ENCODE assay signal across 9 mouse cellular contexts in the genomic region with DNA sequence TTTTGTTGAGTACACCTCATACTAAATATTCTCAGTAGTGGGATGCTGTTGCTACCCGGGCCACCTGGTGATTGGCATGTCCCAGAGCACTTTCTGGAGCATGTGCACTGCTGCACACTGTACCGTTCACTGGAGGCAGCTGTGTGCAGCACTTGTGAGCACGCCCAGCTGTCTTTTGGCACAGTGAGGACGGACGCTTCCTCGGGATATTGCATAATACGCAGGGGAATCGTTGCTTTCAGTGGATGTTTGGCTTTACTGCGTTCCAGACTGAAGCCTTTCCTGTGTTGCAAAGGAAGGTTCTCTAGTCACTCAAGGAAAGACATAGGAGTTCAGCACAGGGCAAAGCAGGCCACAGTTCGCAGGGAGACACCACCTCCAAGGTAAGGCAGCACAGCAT.
A peak's percentile ranks its signal among the peaks of the same experiment; 100 is the strongest.
DNase-seq lines count a peak whose midpoint lies in the region; ATAC-seq and TF ChIP-seq lines count a peak whose summit lies in the region.
"Had no signal": no experiment of that assay in that cellular context is flagged by ENCODE, and none has a peak within 500 bp of the region (broad histone marks: within the 10 kb centered on the region; RNA-seq: fewer than 3 reads in every experiment).

No protein-coding gene starts in this region.

- peak; percentile 64 for DNase-seq in adrenal gland, postnatal 14 days
- DNase-seq in fat pad, adult 2 months (ENCODE audit: extremely low read depth, low read depth, low spot score) = peak; percentile 30
- no peak for DNase-seq in intestine, embryonic 14.5 days (ENCODE audit: low spot score)
- DNase-seq in lung, postnatal 25 days (ENCODE audit: low spot score) = peak; percentile 85
- no peak for DNase-seq in left cerebral cortex, adult 2 months (ENCODE audit: extremely low spot score in 1 of 2, low spot score in 2 of 2)
- DNase-seq in hindbrain, embryonic 14.5 days (ENCODE audit: low spot score) = no peak
- no peak for DNase-seq in hindbrain, postnatal 0 days (ENCODE audit: low spot score)

- no peak for TF ChIP-seq CTCF in left cerebral cortex, adult 2 months (IDR thresholded peaks at IDR 0.05)
- no peak for TF ChIP-seq CTCF in hindbrain, postnatal 0 days (IDR thresholded peaks at IDR 0.05; ENCODE audit: low read depth)

- no peaks in the 10 kb centered on the region for H3K27me3 ChIP-seq in intestine, embryonic 14.5 days (replicated peaks; ENCODE audit: control insufficient read depth, insufficient read depth, low read length)
- no peaks in the 10 kb centered on the region for H3K27me3 ChIP-seq in hindbrain, embryonic 14.5 days (ENCODE audit: control insufficient read depth, insufficient read depth, low read length)
- H3K27me3 ChIP-seq in forebrain, embryonic 12.5 days = no peaks in the 10 kb centered on the region
- H3K27me3 ChIP-seq in hindbrain, postnatal 0 days (ENCODE audit: insufficient read depth, low read length) = no peaks in the 10 kb centered on the region

- intact Hi-C loops in left cerebral cortex, adult 2 months (cut with DNase I) = no loop called here

- WGBS in intestine, embryonic 14.5 days = 47% methylated on average over 10 of the region's 10 CpGs
- WGBS in hindbrain, embryonic 14.5 days = 76% methylated on average over 10 of the region's 10 CpGs
- 88% methylated on average over 10 of the region's 10 CpGs for WGBS in forebrain, embryonic 12.5 days
- 76% methylated on average over 10 of the region's 10 CpGs for whole genome bisulfite sequencing in hindbrain, postnatal 0 days

- H3K9me3 ChIP-seq in intestine, embryonic 14.5 days (ENCODE audit: control insufficient read depth, low read length) = no peaks in the 10 kb centered on the region
- H3K9me3 ChIP-seq in hindbrain, embryonic 14.5 days (ENCODE audit: control insufficient read depth, low read length) = no peaks in the 10 kb centered on the region
- no peaks in the 10 kb centered on the region for H3K9me3 ChIP-seq in forebrain, embryonic 12.5 days
- no peaks in the 10 kb centered on the region for H3K9me3 ChIP-seq in hindbrain, postnatal 0 days (ENCODE audit: low read length)

- no peak overlapping the region for H3K4me3 ChIP-seq in intestine, embryonic 14.5 days (ENCODE audit: low read depth, low read length)
- H3K4me3 ChIP-seq in left cerebral cortex, adult 2 months = no peak overlapping the region
- no peak overlapping the region for H3K4me3 ChIP-seq in hindbrain, embryonic 14.5 days (replicated peaks; ENCODE audit: low read length)
- H3K4me3 ChIP-seq in forebrain, embryonic 12.5 days (replicated peaks) = no peak overlapping the region
- H3K4me3 ChIP-seq in hindbrain, postnatal 0 days (ENCODE audit: low read length) = no peak overlapping the region
- H3K4me3 ChIP-seq: myocyte had no signal

- no peak overlapping the region for H3K4me2 ChIP-seq in intestine, embryonic 14.5 days (ENCODE audit: low read length)
- no peak overlapping the region for H3K4me2 ChIP-seq in hindbrain, embryonic 14.5 days (replicated peaks)
- H3K4me2 ChIP-seq in forebrain, embryonic 12.5 days = no peak overlapping the region
- no peak overlapping the region for H3K4me2 ChIP-seq in hindbrain, postnatal 0 days (ENCODE audit: low read depth, low read length)

- no peak for ATAC-seq in intestine, embryonic 14.5 days (replicated peaks; ENCODE audit: low FRiP score, low TSS enrichment, low read depth)
- ATAC-seq in hindbrain, embryonic 14.5 days (ENCODE audit: low FRiP score) = no peak
- no peak for ATAC-seq in forebrain, embryonic 12.5 days (ENCODE audit: low FRiP score)
- ATAC-seq in hindbrain, postnatal 0 days = no peak

- peaks cover 37% of the 10 kb centered on the region for H3K4me1 ChIP-seq in intestine, embryonic 14.5 days (replicated peaks; ENCODE audit: control insufficient read depth, insufficient read depth, low read length)
- no peaks in the 10 kb centered on the region for H3K4me1 ChIP-seq in hindbrain, embryonic 14.5 days (replicated peaks; ENCODE audit: control insufficient read depth, insufficient read depth, low read length)
- H3K4me1 ChIP-seq in forebrain, embryonic 12.5 days = peaks cover 8% of the 10 kb centered on the region; the same call in 1 of the 2 replicates
- H3K4me1 ChIP-seq in hindbrain, postnatal 0 days (ENCODE audit: insufficient read depth, low read length) = no peaks in the 10 kb centered on the region

- no peak overlapping the region for H3K9ac ChIP-seq in intestine, embryonic 14.5 days (ENCODE audit: low read length)
- H3K9ac ChIP-seq in hindbrain, embryonic 14.5 days = no peak overlapping the region
- H3K9ac ChIP-seq in forebrain, embryonic 12.5 days = no peak overlapping the region
- no peak overlapping the region for H3K9ac ChIP-seq in hindbrain, postnatal 0 days (replicated peaks; ENCODE audit: low read length)

- peak overlapping the region; percentile 54; the same call in 1 of the 2 replicates for H3K27ac ChIP-seq in intestine, embryonic 14.5 days (ENCODE audit: low read depth)
- no peak overlapping the region for H3K27ac ChIP-seq in left cerebral cortex, adult 2 months
- H3K27ac ChIP-seq in hindbrain, embryonic 14.5 days = no peak overlapping the region
- no peak overlapping the region for H3K27ac ChIP-seq in forebrain, embryonic 12.5 days
- no peak overlapping the region for H3K27ac ChIP-seq in hindbrain, postnatal 0 days

- no peaks in the 10 kb centered on the region for H3K36me3 ChIP-seq in intestine, embryonic 14.5 days (ENCODE audit: control insufficient read depth, insufficient read depth, low read length)
- H3K36me3 ChIP-seq in hindbrain, embryonic 14.5 days (replicated peaks; ENCODE audit: control insufficient read depth, insufficient read depth) = no peaks in the 10 kb centered on the region
- H3K36me3 ChIP-seq in forebrain, embryonic 12.5 days (replicated peaks) = no peaks in the 10 kb centered on the region
- no peaks in the 10 kb centered on the region for H3K36me3 ChIP-seq in hindbrain, postnatal 0 days (ENCODE audit: insufficient read depth, low read length)

Comparison
In these comparisons a context has a peak if more than half of its experiments do, and no peak if none do; other contexts are left out.
1. DNase-seq: peak in adrenal gland, postnatal 14 days (single experiment), fat pad, adult 2 months (single experiment) and lung, postnatal 25 days (single experiment); none in intestine, embryonic 14.5 days (single experiment), left cerebral cortex, adult 2 months (0 of 2), hindbrain, embryonic 14.5 days (single experiment) and hindbrain, postnatal 0 days (single experiment).